Comparison of ENCODE assay signal across 8 mouse cellular contexts in the genomic region with DNA sequence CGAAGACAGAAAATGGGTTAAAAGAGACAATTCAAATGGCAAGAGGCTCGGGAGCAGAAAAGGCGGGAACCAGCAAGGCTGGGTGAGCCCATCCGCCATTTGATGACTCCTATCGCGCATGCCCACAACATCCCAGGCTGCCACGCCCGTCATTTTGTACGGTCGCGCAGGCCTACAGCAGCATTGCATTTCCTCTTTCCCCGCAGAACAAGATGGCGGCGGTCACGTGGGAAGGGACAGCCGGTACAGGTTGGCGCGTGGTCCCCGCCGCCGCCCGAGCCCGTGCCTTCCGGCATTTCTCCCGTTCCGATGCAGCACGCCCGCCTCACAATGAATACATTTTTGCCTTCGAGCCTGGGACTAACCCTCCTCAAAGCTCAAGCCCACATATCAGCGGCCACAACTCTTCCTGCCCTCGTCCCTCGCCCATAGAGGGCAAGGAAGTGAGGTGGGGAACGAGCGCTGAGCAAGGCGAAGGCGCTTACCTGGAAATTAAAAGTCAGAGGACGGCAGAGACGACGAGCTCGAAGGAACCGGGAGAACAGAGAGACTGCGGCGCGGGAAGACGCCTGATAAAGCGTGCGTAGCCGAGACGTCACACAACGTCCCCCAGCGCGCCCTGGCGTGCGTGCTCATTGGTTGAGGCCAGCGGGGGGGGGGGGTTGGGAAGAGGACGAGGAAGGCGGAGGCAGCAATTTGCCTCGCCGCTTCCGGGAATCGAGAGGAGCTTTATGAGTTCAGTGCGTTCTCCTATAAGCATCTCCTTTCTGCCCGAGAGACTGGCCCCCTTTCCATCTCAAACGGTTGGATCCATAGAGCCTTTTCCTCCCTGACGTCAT. TPM values are rescaled to one million over a fixed set of nuclear protein-coding genes. Genes with fewer than 3 reads are reported as not detected.
DNase-seq lines count a peak whose midpoint lies in the region; ATAC-seq and TF ChIP-seq lines count a peak whose summit lies in the region.

Gene Rbm3 (minus strand): TSS at position 728 of the 839 bp plus-strand sequence.

- H3K27ac ChIP-seq in heart, embryonic 12.5 days (ENCODE audit: poor library complexity, severe bottlenecking): peak within 1 kb of the TSS; percentile 99
- peak within 1 kb of the TSS; percentile 97 for H3K27ac ChIP-seq in kidney, postnatal 0 days
- peak within 1 kb of the TSS; percentile 96 for H3K27ac ChIP-seq in liver, embryonic 11.5 days (ENCODE audit: low read depth, low read length)
- H3K27ac ChIP-seq in stomach, embryonic 14.5 days (ENCODE audit: low read length): peak within 1 kb of the TSS; percentile 98

- H3K79me2 ChIP-seq in C2C12 (ENCODE audit: control insufficient read depth, insufficient read depth): peaks cover 44% of the 10 kb centered on the region

- peaks cover 9% of the 10 kb centered on the region for H3K9me3 ChIP-seq in erythroblast, embryonic 14.5 days (ENCODE audit: control insufficient read depth, low read length)
- no peaks in the 10 kb centered on the region for H3K9me3 ChIP-seq in heart, embryonic 12.5 days (replicated peaks)
- H3K9me3 ChIP-seq in kidney, postnatal 0 days (replicated peaks; ENCODE audit: low read length): no peaks in the 10 kb centered on the region
- no peaks in the 10 kb centered on the region for H3K9me3 ChIP-seq in liver, embryonic 11.5 days (ENCODE audit: control insufficient read depth, low read length)
- no peaks in the 10 kb centered on the region for H3K9me3 ChIP-seq in stomach, embryonic 14.5 days (ENCODE audit: control insufficient read depth, low read depth, low read length)

- H3ac ChIP-seq in C2C12 (ENCODE audit: control insufficient read depth, insufficient read length, low read depth): peak within 1 kb of the TSS; percentile 94

- peaks cover 48% of the 10 kb centered on the region for H3K4me1 ChIP-seq in erythroblast, embryonic 14.5 days (ENCODE audit: control insufficient read depth)
- peaks cover 14% of the 10 kb centered on the region for H3K4me1 ChIP-seq in heart, embryonic 12.5 days (replicated peaks)
- no peaks in the 10 kb centered on the region for H3K4me1 ChIP-seq in kidney, postnatal 0 days (replicated peaks; ENCODE audit: insufficient read depth, low read length)
- no peaks in the 10 kb centered on the region for H3K4me1 ChIP-seq in liver, embryonic 11.5 days (replicated peaks; ENCODE audit: control insufficient read depth, insufficient read depth, low read length)
- H3K4me1 ChIP-seq in stomach, embryonic 14.5 days (ENCODE audit: control insufficient read depth, insufficient read depth, low read length): peaks cover 4% of the 10 kb centered on the region; the same call in 1 of the 2 replicates

- TF ChIP-seq CTCF in C2C12 (IDR thresholded peaks at IDR 0.05; ENCODE audit: control insufficient read depth, insufficient read depth, insufficient read length): no peak
- no peak for TF ChIP-seq CTCF in brain, embryonic 14.5 days (IDR thresholded peaks at IDR 0.05; ENCODE audit: borderline replicate concordance, extremely low read depth, insufficient read depth, insufficient read length)
- TF ChIP-seq CTCF in kidney, postnatal 0 days (IDR thresholded peaks at IDR 0.05; ENCODE audit: low read depth): no peak

- peak within 1 kb of the TSS; percentile 77 for H3K4me2 ChIP-seq in heart, embryonic 12.5 days
- H3K4me2 ChIP-seq in kidney, postnatal 0 days (ENCODE audit: low read length): peak within 1 kb of the TSS; percentile 59
- H3K4me2 ChIP-seq in liver, embryonic 11.5 days: peak within 1 kb of the TSS; percentile 82
- peak within 1 kb of the TSS; percentile 59 for H3K4me2 ChIP-seq in stomach, embryonic 14.5 days (replicated peaks; ENCODE audit: low read depth, low read length)

- H3K9ac ChIP-seq in heart, embryonic 12.5 days: peak within 1 kb of the TSS; percentile 88
- H3K9ac ChIP-seq in kidney, postnatal 0 days (ENCODE audit: low read depth, low read length): peak within 1 kb of the TSS; percentile 79
- H3K9ac ChIP-seq in liver, embryonic 11.5 days (ENCODE audit: low read depth, low read length): peak within 1 kb of the TSS; percentile 90
- H3K9ac ChIP-seq in stomach, embryonic 14.5 days (replicated peaks; ENCODE audit: low read depth, low read length): peak within 1 kb of the TSS; percentile 71

- H3K79me3 ChIP-seq in C2C12 (ENCODE audit: low read depth): peaks cover 26% of the 10 kb centered on the region

- TF ChIP-seq POLR2A in brain, embryonic 14.5 days (IDR thresholded peaks at IDR 0.05; ENCODE audit: borderline replicate concordance, extremely low read depth, insufficient read depth, insufficient read length, poor library complexity, severe bottlenecking): peak; percentile 31; the same call in 1 of the 2 replicates

- no peaks in the 10 kb centered on the region for H3K27me3 ChIP-seq in C2C12 (ENCODE audit: control insufficient read depth, insufficient read depth, insufficient read length)
- H3K27me3 ChIP-seq in erythroblast, embryonic 14.5 days (ENCODE audit: control insufficient read depth): no peaks in the 10 kb centered on the region
- no peaks in the 10 kb centered on the region for H3K27me3 ChIP-seq in heart, embryonic 12.5 days (replicated peaks)
- H3K27me3 ChIP-seq in kidney, postnatal 0 days (ENCODE audit: insufficient read depth, low read length): no peaks in the 10 kb centered on the region
- H3K27me3 ChIP-seq in liver, embryonic 11.5 days (replicated peaks; ENCODE audit: control insufficient read depth, insufficient read depth, low read length): no peaks in the 10 kb centered on the region
- no peaks in the 10 kb centered on the region for H3K27me3 ChIP-seq in stomach, embryonic 14.5 days (ENCODE audit: control insufficient read depth, insufficient read depth, low read length)

- peak; percentile 96 for ATAC-seq in heart, embryonic 12.5 days (ENCODE audit: insufficient number of reproducible peaks, low FRiP score)
- peak; percentile 96 for ATAC-seq in kidney, postnatal 0 days (replicated peaks; ENCODE audit: low FRiP score, low read depth)
- peak; percentile 92 for ATAC-seq in liver, embryonic 11.5 days (replicated peaks; ENCODE audit: low FRiP score)
- peak; percentile 95 for ATAC-seq in stomach, embryonic 14.5 days (ENCODE audit: insufficient number of reproducible peaks, insufficient read depth, low FRiP score, low read depth)

- H3K4me3 ChIP-seq in C2C12 (ENCODE audit: insufficient read depth, poor library complexity, severe bottlenecking): peak within 1 kb of the TSS; percentile 82
- H3K4me3 ChIP-seq in erythroblast, embryonic 14.5 days (replicated peaks): peak within 1 kb of the TSS; percentile 93
- H3K4me3 ChIP-seq in heart, embryonic 12.5 days: peak within 1 kb of the TSS; percentile 80
- H3K4me3 ChIP-seq in kidney, postnatal 0 days (replicated peaks; ENCODE audit: low read depth, low read length): peak within 1 kb of the TSS; percentile 63
- H3K4me3 ChIP-seq in liver, embryonic 11.5 days (ENCODE audit: low read depth, low read length): peak within 1 kb of the TSS; percentile 70
- peak within 1 kb of the TSS; percentile 58 for H3K4me3 ChIP-seq in stomach, embryonic 14.5 days (ENCODE audit: low read depth, low read length)

- 26% methylated on average over 65 of the region's 65 CpGs for WGBS in heart, embryonic 12.5 days
- 28% methylated on average over 64 of the region's 65 CpGs for WGBS in kidney, postnatal 0 days
- 12% methylated on average over 64 of the region's 65 CpGs for WGBS in liver, embryonic 11.5 days
- 19% methylated on average over 64 of the region's 65 CpGs for WGBS in stomach, embryonic 14.5 days

- peaks cover 42% of the 10 kb centered on the region for H3K36me3 ChIP-seq in C2C12 (ENCODE audit: control insufficient read depth, insufficient read depth)
- H3K36me3 ChIP-seq in erythroblast, embryonic 14.5 days (ENCODE audit: control insufficient read depth): peaks cover 42% of the 10 kb centered on the region
- H3K36me3 ChIP-seq in heart, embryonic 12.5 days: peaks cover 29% of the 10 kb centered on the region
- 0 out of 2 replicates have a peak, but pooled peaks cover 2% of the 10 kb centered on the region for H3K36me3 ChIP-seq in kidney, postnatal 0 days (ENCODE audit: insufficient read depth, low read length)
- H3K36me3 ChIP-seq in liver, embryonic 11.5 days (ENCODE audit: control insufficient read depth, insufficient read depth, low read length): peaks cover 19% of the 10 kb centered on the region
- peaks cover 11% of the 10 kb centered on the region for H3K36me3 ChIP-seq in stomach, embryonic 14.5 days (ENCODE audit: control insufficient read depth, insufficient read depth, low read length)

- peak; percentile 96 for DNase-seq in brain, embryonic 14.5 days (ENCODE audit: low read depth)
- DNase-seq in kidney, postnatal 0 days (ENCODE audit: low spot score): peak; percentile 92
- DNase-seq in liver, embryonic 11.5 days (ENCODE audit: low spot score): peak; percentile 75
- peak; percentile 90 for DNase-seq in naive thymus-derived CD4-positive, alpha-beta T cell, adult 2 months (ENCODE audit: low read depth)

TF ChIP-seq in C2C12, 6 proteins besides CTCF, POLR2A, EP300 and RAD21:
- TF ChIP-seq MYOD1 (IDR thresholded peaks at IDR 0.05; ENCODE audit: control insufficient read depth, insufficient read length, low read depth): no peak
- peak; percentile 74 for TF ChIP-seq USF1 (IDR thresholded peaks at IDR 0.05; ENCODE audit: low read depth)
- TF ChIP-seq MAX (IDR thresholded peaks at IDR 0.05): peak; percentile 41
- no peak for TF ChIP-seq MYOG (IDR thresholded peaks at IDR 0.05; ENCODE audit: control insufficient read depth, extremely low read depth, insufficient read length)

RNA-seq across cellular contexts. Expression of gene Rbm3, which starts in this region (rescaled TPM):
- polyA plus RNA-seq in C2C12 (2012; fragmentation: generic; extraction: Trizol): 537 TPM
- polyA plus RNA-seq in brain, embryonic 14.5 days (2012; rRNA removed): 336 and 439 TPM in 2 replicates
- polyA plus RNA-seq in erythroblast, embryonic 14.5 days (2012): 9.4 and 12.0 TPM in 2 replicates
- 326 and 330 TPM in 2 replicates for polyA plus RNA-seq in heart, embryonic 12.5 days (2016; fragmentation: Nextera tagmentation; extraction: Ambion mirVana)
- 766 and 794 TPM in 2 replicates for polyA plus RNA-seq in kidney, postnatal 0 days (2015; fragmentation: Nextera tagmentation; extraction: Ambion mirVana)
- polyA plus RNA-seq in liver, embryonic 11.5 days (2014; fragmentation: Nextera tagmentation; extraction: Ambion mirVana): 469 and 471 TPM in 2 replicates
- polyA plus RNA-seq in stomach, embryonic 14.5 days (2014; fragmentation: Nextera tagmentation; extraction: Ambion mirVana): 494 and 570 TPM in 2 replicates

Comparison
In these comparisons a context has a peak if more than half of its experiments do, and no peak if none do; other contexts are left out.
1. Peak in every context shown above with its lines: DNase-seq, ATAC-seq, H3K4me3 ChIP-seq and H3K27ac ChIP-seq.
2. RNA of gene Rbm3 (polyA plus RNA-seq): 766 to 794 TPM in kidney, postnatal 0 days, 537 TPM in C2C12 (single experiment), 494 to 570 TPM in stomach, embryonic 14.5 days, 469 to 471 TPM in liver, embryonic 11.5 days, 336 to 439 TPM in brain, embryonic 14.5 days and 326 to 330 TPM in heart, embryonic 12.5 days; 9.4 to 12.0 TPM in erythroblast, embryonic 14.5 days; every median in the first group is over 10 times any median in the second.